Mouse (Mus musculus) heart, embryonic 15.5 days (tissue): ENCODE measurements around the gene Nfyc. TPM values are rescaled to one million over a fixed set of nuclear protein-coding genes. Genes with fewer than 3 reads are reported as not detected.

Experiments used
- ATAC-seq: fragments of 200-750 bp; cut with Nextera tagmentation; replicated peaks from 2 replicates; pipeline ENCODE4 v1.8.0; 2017; ENCODE audit warnings: low read depth, moderate TSS enrichment; ENCODE audit not compliant: insufficient number of reproducible peaks, insufficient read depth, low FRiP score
- H3K27ac ChIP-seq: fragments of 300-500 bp; sonication (generic); 2 replicates; pipeline ENCODE4 v1.5.1; 2015; ENCODE audit warnings: mild to moderate bottlenecking, inconsistent platforms
- H3K27me3 ChIP-seq: fragments of 300-500 bp; sonication (generic); 2 replicates; pipeline ENCODE4 v1.6.1; 2015; ENCODE audit warnings: inconsistent platforms
- H3K36me3 ChIP-seq: fragments of 300-500 bp; sonication (generic); 2 replicates; pipeline ENCODE4 v1.6.1; 2015; ENCODE audit warnings: mild to moderate bottlenecking, inconsistent platforms
- H3K4me1 ChIP-seq: fragments of 300-500 bp; sonication (generic); replicated peaks from 2 replicates; pipeline ENCODE4 v1.6.1; 2015; ENCODE audit warnings: inconsistent platforms
- H3K4me2 ChIP-seq: fragments of 300-500 bp; sonication (generic); 2 replicates; pipeline ENCODE4 v1.6.1; 2015; ENCODE audit warnings: inconsistent platforms, mild to moderate bottlenecking, moderate library complexity
- H3K4me3 ChIP-seq: fragments of 300-500 bp; sonication (generic); 2 replicates; pipeline ENCODE4 v1.5.1; 2015; ENCODE audit warnings: mild to moderate bottlenecking, inconsistent platforms
- H3K9ac ChIP-seq: fragments of 300-500 bp; sonication (generic); 2 replicates; pipeline ENCODE4 v1.6.1; 2015; ENCODE audit warnings: mild to moderate bottlenecking, inconsistent platforms
- H3K9me3 ChIP-seq: fragments of 300-500 bp; sonication (generic); replicated peaks from 2 replicates; pipeline ENCODE4 v1.6.1; 2016; ENCODE audit warnings: inconsistent platforms
- WGBS: fragments of 180-500 bp; shearing (Covaris S2); methylation state at CpG from one replicate; pipeline ENCODE4 v1.1.7; 2015; ENCODE audit warnings: mixed read lengths; 5-methylcytosine and 5-hydroxymethylcytosine counted together
- polyA plus RNA-seq: library from polyadenylated mRNA; unstranded; fragments of >200 nt; fragmentation: Nextera tagmentation; extraction: Ambion mirVana; gene quantifications from 2 replicates; pipeline ENCODE4 v1.2.1, GENCODE M21; 2015

The Nfyc gene
- polyA plus RNA-seq, 1 experiment from 2014 or later, result 87.5 TPM

GRCm38 (mm10) chr4:120855360-120856060, 24.1 kb upstream of the Nfyc start:
- Histone ChIP-seq H3K9me3 (no peaks in the 10 kb centered on the region; the same call in 1 of the 2 replicates), H3K4me3 (peak overlapping the region; percentile 57), H3K4me2 (peak overlapping the region; percentile 94), H3K27me3 (peaks cover 66% of the 10 kb centered on the region), H3K36me3 (no peaks in the 10 kb centered on the region), H3K9ac (no peak overlapping the region), H3K4me1 (peaks cover 15% of the 10 kb centered on the region), H3K27ac (no peak overlapping the region)
- ATAC-seq, result no peak
- 39% methylated on average over 7 of the region's 7 CpGs for WGBS

- H3K27ac ChIP-seq, result no peak within 1 kb of the TSS
- H3K9me3 ChIP-seq, result no peaks in the 10 kb centered on the region; the same call in 1 of the 2 replicates
- peak within 1 kb of the TSS; percentile 46 for H3K9ac ChIP-seq
- H3K36me3 ChIP-seq, result no peaks in the 10 kb centered on the region
- ATAC-seq, result peak; percentile 58
- H3K4me3 ChIP-seq, result peak within 1 kb of the TSS; percentile 57
- H3K4me1 ChIP-seq, result peaks cover 7% of the 10 kb centered on the region
- H3K27me3 ChIP-seq, result peaks cover 67% of the 10 kb centered on the region
- peak within 1 kb of the TSS; percentile 94 for H3K4me2 ChIP-seq
- WGBS, result 2% methylated on average over 66 of the region's 68 CpGs
These were observed 23.4 kb upstream of the Nfyc start, which contains the start of gene Rims3 for GRCm38 (mm10) chr4:120854588-120855319. Gene Rims3 (plus strand): TSS chr4:120854816.

- no peak overlapping the region for H3K9ac ChIP-seq
- ATAC-seq, result no peak
- 3% methylated on average over 10 of the region's 10 CpGs for WGBS
These were observed 19.6 kb upstream of the Nfyc start for GRCm38 (mm10) chr4:120850946-120851345.

GRCm38 (mm10) chr4:120849451-120849850, 18.1 kb upstream of the Nfyc start:
- 58% methylated on average over 11 of the region's 11 CpGs for WGBS

More at GRCm38 (mm10) chr4:120850946-120851345, 19.6 kb upstream of the Nfyc start:
- Histone ChIP-seq H3K36me3 (no peaks in the 10 kb centered on the region), H3K9me3 (no peaks in the 10 kb centered on the region; the same call in 1 of the 2 replicates), H3K4me2 (no peak overlapping the region), H3K4me3 (no peak overlapping the region), H3K27ac (no peak overlapping the region), H3K27me3 (peaks cover 53% of the 10 kb centered on the region), H3K4me1 (peaks cover 5% of the 10 kb centered on the region)

GRCm38 (mm10) chr4:120848909-120849308, 17.5 kb upstream of the Nfyc start:
- H3K27me3 ChIP-seq, result peaks cover 40% of the 10 kb centered on the region
- no peaks in the 10 kb centered on the region for H3K36me3 ChIP-seq
- H3K9ac ChIP-seq, result no peak overlapping the region
- H3K4me3 ChIP-seq, result no peak overlapping the region
- no peak overlapping the region for H3K27ac ChIP-seq
- H3K4me1 ChIP-seq, result no peaks in the 10 kb centered on the region
- ATAC-seq, result no peak
- no peak overlapping the region for H3K4me2 ChIP-seq
- no peaks in the 10 kb centered on the region for H3K9me3 ChIP-seq
- WGBS, result 65% methylated on average over 6 of the region's 6 CpGs

More at GRCm38 (mm10) chr4:120849451-120849850, 18.1 kb upstream of the Nfyc start:
- Histone ChIP-seq H3K27me3 (peaks cover 42% of the 10 kb centered on the region), H3K27ac (no peak overlapping the region), H3K4me1 (no peaks in the 10 kb centered on the region), H3K9me3 (no peaks in the 10 kb centered on the region; the same call in 1 of the 2 replicates), H3K4me3 (no peak overlapping the region), H3K9ac (no peak overlapping the region), H3K4me2 (no peak overlapping the region), H3K36me3 (no peaks in the 10 kb centered on the region)
- ATAC-seq, result no peak

GRCm38 (mm10) chr4:120845098-120845497, 13.7 kb upstream of the Nfyc start:
- H3K9ac ChIP-seq, result no peak overlapping the region
- no peaks in the 10 kb centered on the region for H3K9me3 ChIP-seq
- no peak overlapping the region for H3K27ac ChIP-seq
- H3K4me1 ChIP-seq, result no peaks in the 10 kb centered on the region
- 72% methylated on average over 4 of the region's 4 CpGs for WGBS
- H3K4me2 ChIP-seq, result no peak overlapping the region
- H3K4me3 ChIP-seq, result no peak overlapping the region
- H3K36me3 ChIP-seq, result no peaks in the 10 kb centered on the region
- ATAC-seq, result no peak
- H3K27me3 ChIP-seq, result peaks cover 20% of the 10 kb centered on the region

GRCm38 (mm10) chr4:120844423-120845082, 13.2 kb upstream of the Nfyc start:
- H3K9ac ChIP-seq, result no peak overlapping the region
- H3K27ac ChIP-seq, result no peak overlapping the region
- H3K9me3 ChIP-seq, result no peaks in the 10 kb centered on the region
- H3K27me3 ChIP-seq, result peaks cover 17% of the 10 kb centered on the region
- no peaks in the 10 kb centered on the region for H3K36me3 ChIP-seq
- no peaks in the 10 kb centered on the region for H3K4me1 ChIP-seq
- ATAC-seq, result no peak
- no peak overlapping the region for H3K4me3 ChIP-seq
- 34% methylated on average over 7 of the region's 7 CpGs for WGBS
- H3K4me2 ChIP-seq, result no peak overlapping the region

GRCm38 (mm10) chr4:120841342-120841741, 10.0 kb upstream of the Nfyc start:
- Histone ChIP-seq H3K4me2 (no peak overlapping the region), H3K9me3 (no peaks in the 10 kb centered on the region), H3K36me3 (no peaks in the 10 kb centered on the region), H3K4me3 (no peak overlapping the region), H3K27ac (no peak overlapping the region), H3K9ac (no peak overlapping the region), H3K4me1 (no peaks in the 10 kb centered on the region), H3K27me3 (peaks cover 10% of the 10 kb centered on the region; the same call in 1 of the 2 replicates)
- ATAC-seq, result no peak
- WGBS, result 67% methylated on average over 3 of the region's 3 CpGs

- ATAC-seq, result no peak
- Histone ChIP-seq H3K36me3 (no peaks in the 10 kb centered on the region), H3K9me3 (no peaks in the 10 kb centered on the region), H3K4me1 (no peaks in the 10 kb centered on the region), H3K4me3 (no peak overlapping the region), H3K9ac (no peak overlapping the region), H3K4me2 (no peak overlapping the region), H3K27me3 (no peaks in the 10 kb centered on the region), H3K27ac (no peak overlapping the region)
- 65% methylated on average over 5 of the region's 5 CpGs for WGBS
These were observed 605 bp downstream of the Nfyc start for GRCm38 (mm10) chr4:120830767-120831166.

GRCm38 (mm10) chr4:120826418-120826817, 5.0 kb downstream of the Nfyc start:
- Histone ChIP-seq H3K36me3 (no peaks in the 10 kb centered on the region), H3K9me3 (no peaks in the 10 kb centered on the region), H3K4me1 (peaks cover 25% of the 10 kb centered on the region), H3K27ac (peak overlapping the region; percentile 100), H3K4me2 (peak overlapping the region; percentile 83; the same call in 1 of the 2 replicates), H3K27me3 (no peaks in the 10 kb centered on the region), H3K4me3 (no peak overlapping the region), H3K9ac (no peak overlapping the region)
- 91% methylated on average over 6 of the region's 6 CpGs for WGBS
- ATAC-seq, result no peak
